Mouse (Mus musculus): Measurements from ENCODE around the gene Cst13. TPM values are rescaled to one million over a fixed set of nuclear protein-coding genes. Genes with fewer than 3 reads are reported as not detected.
A peak's percentile ranks its signal among the peaks of the same experiment; 100 is the strongest.

Gene Cst13
- total RNA-seq, 2 experiments from 2014 or later: not detected

DNA sequence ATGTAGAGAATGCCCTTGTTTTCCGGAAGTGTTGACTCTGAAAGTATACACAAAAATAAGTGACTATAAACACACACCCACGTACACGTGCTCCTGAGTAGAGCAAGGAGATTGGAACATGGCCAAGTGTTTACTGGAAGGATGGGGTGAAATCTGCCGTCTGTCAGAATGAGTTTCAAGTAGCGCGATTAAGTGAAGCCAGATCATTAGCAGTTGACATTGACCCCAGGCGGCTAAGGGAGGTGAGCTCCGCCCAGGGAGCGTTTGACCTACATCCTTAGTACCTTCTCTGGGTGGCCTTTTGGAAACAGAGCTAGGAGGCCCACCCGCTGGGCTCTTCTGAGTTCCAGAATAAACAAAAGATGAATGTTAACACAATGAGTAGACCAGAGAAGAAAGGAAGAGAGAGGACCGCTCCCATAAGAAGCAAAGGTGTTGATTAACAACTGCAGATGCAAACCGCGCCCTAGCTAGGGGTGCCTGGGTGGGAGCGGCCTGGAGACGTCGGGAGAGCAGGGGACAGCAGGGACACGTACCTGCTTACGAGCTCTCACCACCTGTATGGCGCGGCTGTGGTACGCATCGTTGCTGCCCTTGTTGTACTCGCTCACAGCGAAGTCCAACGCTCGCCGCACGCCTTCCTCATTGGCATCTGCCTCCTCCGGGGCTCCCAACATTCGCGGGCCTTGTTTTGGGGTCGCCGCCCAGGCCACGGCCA lies 54.9 kb downstream of the Cst13 start:
- peak; percentile 44 for ATAC-seq (ENCODE audit: poor library complexity, severe bottlenecking)

- ATAC-seq (ENCODE audit: poor library complexity, severe bottlenecking): peak; percentile 78
Measured at GRCm38 (mm10) chr2:148875335-148875811, 55.5 kb downstream of the Cst13 start, which contains the start of gene Cst3. TSS of gene Cst3 (minus strand) at chr2:148875692.

GRCm38 (mm10) chr2:148877016-148877770 lies 57.3 kb downstream of the Cst13 start:
- peak; percentile 4; the same call in 1 of the 2 replicates for ATAC-seq (ENCODE audit: poor library complexity, severe bottlenecking)

DNA sequence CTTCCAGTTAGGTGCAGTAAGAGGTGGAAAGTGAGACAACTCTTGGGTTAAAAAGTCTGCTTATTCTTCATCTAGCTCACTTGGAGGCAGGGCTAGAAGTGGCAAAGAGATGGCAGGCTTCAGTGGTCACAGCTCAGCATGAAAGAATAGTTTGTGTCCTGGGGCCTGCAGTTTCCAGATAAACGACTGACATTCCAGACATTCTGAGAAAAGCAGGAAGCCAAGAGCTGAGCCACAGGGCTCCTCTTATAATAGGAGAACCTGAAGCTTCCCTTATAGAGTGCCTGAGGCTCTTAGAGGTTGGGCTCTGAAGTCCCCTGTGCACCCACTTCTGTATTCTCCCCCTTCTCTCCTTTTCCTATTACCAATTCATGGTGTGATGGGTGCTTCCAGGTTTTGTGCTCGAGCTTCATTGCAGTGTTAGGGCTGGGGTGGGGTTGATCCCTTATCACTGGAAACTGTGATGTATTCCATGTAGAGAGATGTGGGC lies 58.8 kb downstream of the Cst13 start:
- no peak for ATAC-seq (ENCODE audit: poor library complexity, severe bottlenecking)

DNA sequence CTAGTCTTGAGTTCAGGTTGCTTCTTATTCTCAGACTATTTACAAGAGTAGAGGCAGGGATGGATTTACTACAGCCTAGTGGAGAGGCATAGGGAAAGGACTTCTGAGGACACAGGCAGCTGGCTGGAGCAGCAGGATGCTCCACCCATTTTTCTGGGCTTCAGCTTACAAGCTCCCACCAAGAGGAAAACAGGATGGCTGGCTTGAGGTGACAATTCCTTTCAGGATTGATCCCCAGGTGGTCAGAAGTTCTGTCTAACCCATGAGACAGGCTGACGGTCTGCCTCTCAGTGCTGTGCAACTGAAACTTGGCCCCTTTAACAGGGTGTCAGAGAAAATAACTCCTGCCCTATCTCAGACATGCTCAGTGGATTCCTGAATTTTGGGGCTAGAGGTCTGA lies 59.3 kb downstream of the Cst13 start:
- no peak for ATAC-seq (ENCODE audit: poor library complexity, severe bottlenecking)

Other genes with a start within 250 kb of the Cst13 start
- 66.4 and 80.3 TPM in 2 replicates for gene Nxt1, start 147.5 kb upstream of the Cst13 start, total RNA-seq (2015)
- 26.9 and 39.4 TPM in 2 replicates for gene Nxt1, start 147.5 kb upstream of the Cst13 start, total RNA-seq (2017)
- 10.7 and 14.5 TPM in 2 replicates for gene Gzf1, start 139.1 kb upstream of the Cst13 start, total RNA-seq (2015)
- gene Gzf1, start 139.1 kb upstream of the Cst13 start, total RNA-seq (2017): 14.4 and 15.0 TPM in 2 replicates
- 0.36 and 0.57 TPM in 2 replicates for gene Napb, start 87.6 kb upstream of the Cst13 start, total RNA-seq (2015)
- 0.29 and 0.53 TPM in 2 replicates for gene Napb, start 87.6 kb upstream of the Cst13 start, total RNA-seq (2017)
- gene Cstl1, start 69.7 kb upstream of the Cst13 start, total RNA-seq (2015): not detected in 2 replicates
- not detected in 2 replicates for gene Cstl1, start 69.7 kb upstream of the Cst13 start, total RNA-seq (2017)
- gene Cst11, start 48.6 kb upstream of the Cst13 start, total RNA-seq (2015): not detected in 2 replicates
- not detected in 2 replicates for gene Cst11, start 48.6 kb upstream of the Cst13 start, total RNA-seq (2017)
- gene 8030411F24Rik, start 38.1 kb upstream of the Cst13 start, total RNA-seq (2015): not detected in 2 replicates
- gene 8030411F24Rik, start 38.1 kb upstream of the Cst13 start, total RNA-seq (2017): not detected in 2 replicates
- gene Cst12, start 30.7 kb upstream of the Cst13 start, total RNA-seq (2015): not detected in 2 replicates
- gene Cst12, start 30.7 kb upstream of the Cst13 start, total RNA-seq (2017): not detected in 2 replicates
- gene Cst8, start 21.3 kb upstream of the Cst13 start, total RNA-seq (2015): not detected in 2 replicates
- gene Cst8, start 21.3 kb upstream of the Cst13 start, total RNA-seq (2017): not detected in 2 replicates
- gene Cst9, start 15.1 kb downstream of the Cst13 start, total RNA-seq (2015): not detected in 2 replicates
- not detected in 2 replicates for gene Cst9, start 15.1 kb downstream of the Cst13 start, total RNA-seq (2017)
- gene 9230104L09Rik, start 45.0 kb downstream of the Cst13 start, total RNA-seq (2015): not detected in 2 replicates
- not detected in 2 replicates for gene 9230104L09Rik, start 45.0 kb downstream of the Cst13 start, total RNA-seq (2017)
- 1,273 and 1,418 TPM in 2 replicates for gene Cst3, start 55.6 kb downstream of the Cst13 start, total RNA-seq (2015)
- 1,036 and 1,154 TPM in 2 replicates for gene Cst3, start 55.6 kb downstream of the Cst13 start, total RNA-seq (2017)
- gene Gm1330, start 183.2 kb downstream of the Cst13 start, total RNA-seq (2015): not detected in 2 replicates
- gene Gm1330, start 183.2 kb downstream of the Cst13 start, total RNA-seq (2017): not detected in 2 replicates
- gene Gm10750, start 197.2 kb downstream of the Cst13 start, total RNA-seq (2015): not detected in 2 replicates
- gene Gm10750, start 197.2 kb downstream of the Cst13 start, total RNA-seq (2017): not detected in 2 replicates